Mouse (Mus musculus): ENCODE measurements around the gene Pcyt2.
A peak's percentile ranks its signal among the peaks of the same experiment; 100 is the strongest.

- TF ChIP-seq CTCF (IDR thresholded peaks at IDR 0.05; ENCODE audit: low read depth) (peak; percentile 42), EP300 (IDR thresholded peaks at IDR 0.05; ENCODE audit: low read depth) (no peak)
Observed at GRCm38 (mm10) chr11:120582268-120582981, 35.3 kb downstream of the Pcyt2 start.
